Mouse (Mus musculus) bone marrow, adult 2 months (tissue): ENCODE results near the gene Fam114a1.

Experiments used
- CTCF ChIP-seq: fragments of 200-500 bp; IDR thresholded peaks from 2 replicates; pipeline ENCODE4 v1.5.1; 2011; ENCODE audit warnings: low read length, control low read depth; ENCODE audit not compliant: control insufficient read depth, insufficient read depth
- POLR2A ChIP-seq: fragments of 200-500 bp; IDR thresholded peaks from 2 replicates; pipeline ENCODE4 v1.6.1; 2011; ENCODE audit warnings: low read depth, mild to moderate bottlenecking, control low read depth, low read length, borderline replicate concordance; ENCODE audit not compliant: control insufficient read depth

DNA sequence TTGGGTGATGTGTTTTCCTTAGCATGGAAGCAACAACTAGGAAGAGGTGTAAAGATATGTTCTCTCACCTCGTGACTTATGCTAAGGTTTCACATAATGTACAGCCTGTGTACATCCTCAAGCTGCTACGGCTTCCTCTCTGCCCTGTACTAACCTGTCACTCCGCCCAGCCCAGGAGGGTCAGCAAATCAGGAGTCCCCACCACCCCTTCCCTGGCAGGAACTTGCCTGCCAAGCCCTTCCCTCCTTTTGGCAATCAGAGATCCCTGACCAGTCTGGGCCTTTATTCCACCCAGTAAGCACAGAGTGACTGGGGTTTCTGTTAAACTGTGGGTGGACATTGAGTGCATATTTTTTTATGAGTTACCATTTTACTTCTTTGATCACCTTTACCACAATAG is 45.6 kb downstream of the Fam114a1 start:
- no peak for TF ChIP-seq POLR2A
- TF ChIP-seq CTCF = no peak
